Mouse (Mus musculus) liver, embryonic 16.5 days (tissue): ENCODE results near the gene Igsf11. TPM values are rescaled to one million over a fixed set of nuclear protein-coding genes. Genes with fewer than 3 reads are reported as not detected.
A peak's percentile ranks its signal among the peaks of the same experiment; 100 is the strongest.

Source experiments
- ATAC-seq: fragments of 200-750 bp; cut with Nextera tagmentation; 2 replicates; pipeline ENCODE4 v1.8.0; 2017; ENCODE audit warnings: low read depth, mild to moderate bottlenecking, moderate number of reproducible peaks, moderate library complexity
- H3K27ac ChIP-seq: fragments of 300-500 bp; sonication (generic); 2 replicates; pipeline ENCODE4 v1.5.1; 2014; ENCODE audit warnings: mild to moderate bottlenecking, low read length
- H3K27me3 ChIP-seq: fragments of 300-500 bp; sonication (generic); 2 replicates; pipeline ENCODE4 v1.6.1; 2014; ENCODE audit warnings: low read depth, low read length, mixed read lengths; ENCODE audit not compliant: control insufficient read depth, insufficient read depth
- H3K36me3 ChIP-seq: fragments of 300-500 bp; sonication (generic); 2 replicates; pipeline ENCODE4 v1.6.1; 2014; ENCODE audit warnings: mild to moderate bottlenecking; ENCODE audit not compliant: control insufficient read depth, insufficient read depth
- H3K4me1 ChIP-seq: fragments of 300-500 bp; sonication (generic); 2 replicates; pipeline ENCODE4 v1.6.1; 2014; ENCODE audit warnings: low read depth, low read length, mixed read lengths; ENCODE audit not compliant: control insufficient read depth
- H3K4me2 ChIP-seq: fragments of 300-500 bp; sonication (generic); 2 replicates; pipeline ENCODE4 v1.6.1; 2014; ENCODE audit warnings: low read depth, low read length, mixed read lengths
- H3K4me3 ChIP-seq: fragments of 300-500 bp; sonication (generic); 2 replicates; pipeline ENCODE4 v1.5.1; 2014; ENCODE audit warnings: low read depth, mild to moderate bottlenecking, low read length
- H3K9ac ChIP-seq: fragments of 300-500 bp; sonication (generic); 2 replicates; pipeline ENCODE4 v1.6.1; 2014; ENCODE audit warnings: low read depth, low read length
- H3K9me3 ChIP-seq: fragments of 300-500 bp; sonication (generic); replicated peaks from 2 replicates; pipeline ENCODE4 v1.6.1; 2016; ENCODE audit warnings: low read length; ENCODE audit not compliant: control insufficient read depth
- WGBS: fragments of 180-500 bp; shearing (Covaris S2); extraction: QIAGEN DNeasy Blood & Tissue Kit; methylation state at CpG from one replicate; pipeline ENCODE4 v1.1.7; 2014; ENCODE audit not compliant: insufficient replicate concordance; 5-methylcytosine and 5-hydroxymethylcytosine counted together
- polyA plus RNA-seq: library from polyadenylated mRNA; unstranded; fragments of >200 nt; fragmentation: Nextera tagmentation; extraction: Ambion mirVana; gene quantifications from 2 replicates; pipeline ENCODE4 v1.2.1, GENCODE M21; 2015

Gene Igsf11
- polyA plus RNA-seq, result 0.12 and 0.20 TPM in 2 replicates

DNA sequence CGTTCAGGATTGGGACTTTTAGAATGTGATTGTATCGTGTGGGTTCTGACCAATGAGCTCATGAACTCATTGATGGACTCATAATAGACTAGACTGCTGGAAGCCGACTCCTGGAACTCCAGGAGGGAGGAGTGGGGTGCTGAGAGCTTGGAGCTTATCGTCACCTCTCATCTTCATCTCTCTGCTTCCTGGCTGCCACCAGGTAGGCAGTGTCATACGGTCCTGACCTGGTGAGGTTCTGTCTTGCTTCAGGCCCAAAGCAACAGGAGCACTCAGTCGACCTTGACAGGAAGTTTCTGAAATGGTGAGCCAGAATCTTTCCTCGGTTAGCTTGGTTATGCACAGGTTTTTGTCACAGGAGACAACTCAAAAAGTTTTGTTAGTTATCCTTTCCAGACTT is at the start of gene Igsf11:
TSS of gene Igsf11 (plus strand) at position 301 of the 400 bp plus-strand sequence.
- no peak within 1 kb of the TSS for H3K4me3 ChIP-seq
- no peak within 1 kb of the TSS for H3K27ac ChIP-seq
- no peaks in the 10 kb centered on the region for H3K9me3 ChIP-seq
- no peak for ATAC-seq
- no peak within 1 kb of the TSS for H3K9ac ChIP-seq
- H3K36me3 ChIP-seq, result no peaks in the 10 kb centered on the region
- H3K4me2 ChIP-seq, result no peak within 1 kb of the TSS
- H3K4me1 ChIP-seq, result no peaks in the 10 kb centered on the region
- H3K27me3 ChIP-seq, result no peaks in the 10 kb centered on the region
- WGBS, result 67% methylated on average over 7 of the region's 7 CpGs

DNA sequence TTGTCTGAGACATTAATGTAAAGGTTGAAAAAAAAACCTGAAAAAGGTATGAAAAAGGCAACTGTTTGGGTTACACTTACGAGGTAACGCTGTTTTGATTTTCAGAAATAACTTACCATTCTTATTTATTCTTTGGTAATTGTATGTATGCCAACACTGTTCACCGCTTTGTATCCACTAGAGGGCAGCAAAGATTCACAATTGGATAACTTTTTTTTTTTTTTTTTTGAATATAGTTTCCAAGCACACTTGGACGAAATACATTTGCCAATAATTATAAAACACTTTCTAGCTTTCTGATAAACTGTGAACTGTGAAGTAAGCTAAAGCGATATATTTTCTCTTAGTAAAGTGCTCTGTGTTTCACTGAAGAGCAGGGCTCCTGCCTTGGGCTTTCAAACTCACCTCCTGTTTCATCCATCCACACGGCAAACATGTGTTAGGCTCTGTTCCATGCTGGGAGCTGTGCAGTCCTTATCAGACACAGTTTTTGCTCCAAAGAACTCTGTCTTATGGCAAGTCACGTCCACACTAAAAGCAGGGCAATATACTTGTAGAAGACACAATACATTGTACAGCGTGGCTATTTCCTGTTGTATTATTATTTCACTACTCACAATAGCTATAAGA is 34.2 kb upstream of the Igsf11 start:
- Histone ChIP-seq H3K36me3 (no peaks in the 10 kb centered on the region), H3K4me2 (no peak overlapping the region), H3K9ac (no peak overlapping the region), H3K4me3 (no peak overlapping the region), H3K27me3 (no peaks in the 10 kb centered on the region), H3K4me1 (no peaks in the 10 kb centered on the region), H3K27ac (no peak overlapping the region), H3K9me3 (no peaks in the 10 kb centered on the region)
- WGBS, result 25% methylated on average over 8 of the region's 8 CpGs
- no peak for ATAC-seq

DNA sequence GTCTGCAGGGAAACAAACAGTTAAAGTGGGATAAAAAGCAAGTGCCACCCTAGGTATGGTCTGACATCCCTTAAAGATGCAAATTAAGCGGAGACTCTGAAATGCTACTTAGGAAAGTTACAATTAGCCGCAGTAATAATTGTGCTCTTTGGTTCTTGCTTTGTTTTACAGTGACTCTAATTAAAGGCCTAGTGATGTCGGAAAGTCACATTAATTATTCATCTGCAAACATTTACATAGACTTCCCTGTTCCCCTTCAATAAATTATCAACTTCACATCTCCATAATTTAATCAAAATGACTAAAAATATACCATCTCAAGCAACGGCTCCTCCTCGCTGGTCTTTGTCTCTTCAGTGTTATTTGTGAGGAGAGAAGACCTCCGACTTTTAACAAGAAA is 31.9 kb upstream of the Igsf11 start:
- no peaks in the 10 kb centered on the region for H3K9me3 ChIP-seq
- no peaks in the 10 kb centered on the region for H3K4me1 ChIP-seq
- no peak overlapping the region for H3K27ac ChIP-seq
- H3K9ac ChIP-seq, result no peak overlapping the region
- no peak overlapping the region for H3K4me2 ChIP-seq
- no peak for ATAC-seq
- no peak overlapping the region for H3K4me3 ChIP-seq
- H3K27me3 ChIP-seq, result no peaks in the 10 kb centered on the region
- WGBS, result 64% methylated on average over 6 of the region's 6 CpGs
- no peaks in the 10 kb centered on the region for H3K36me3 ChIP-seq

DNA sequence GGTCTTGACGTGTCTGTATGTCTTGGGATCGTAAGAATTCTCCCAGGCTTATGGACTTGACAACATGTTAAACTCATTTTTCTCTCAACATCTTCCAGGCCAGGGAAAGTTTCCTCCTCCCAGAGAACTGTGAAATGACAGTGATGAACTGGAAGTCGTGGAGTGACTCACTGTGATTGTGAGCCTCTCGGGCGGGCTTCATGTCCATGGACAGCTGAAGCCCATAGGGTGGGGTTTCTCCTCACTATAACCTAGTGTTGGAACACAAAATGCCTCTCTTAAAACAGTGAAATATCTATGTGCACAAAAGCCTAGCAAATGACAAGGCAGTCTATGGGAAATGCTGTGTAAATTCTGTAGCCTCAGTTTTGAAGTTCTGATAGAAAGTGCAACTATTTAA is 28.1 kb upstream of the Igsf11 start:
- ATAC-seq, result no peak
- Histone ChIP-seq H3K9ac (no peak overlapping the region), H3K27me3 (no peaks in the 10 kb centered on the region), H3K4me3 (no peak overlapping the region), H3K36me3 (no peaks in the 10 kb centered on the region), H3K4me2 (no peak overlapping the region), H3K27ac (no peak overlapping the region), H3K4me1 (no peaks in the 10 kb centered on the region), H3K9me3 (no peaks in the 10 kb centered on the region)
- 61% methylated on average over 5 of the region's 5 CpGs for WGBS

DNA sequence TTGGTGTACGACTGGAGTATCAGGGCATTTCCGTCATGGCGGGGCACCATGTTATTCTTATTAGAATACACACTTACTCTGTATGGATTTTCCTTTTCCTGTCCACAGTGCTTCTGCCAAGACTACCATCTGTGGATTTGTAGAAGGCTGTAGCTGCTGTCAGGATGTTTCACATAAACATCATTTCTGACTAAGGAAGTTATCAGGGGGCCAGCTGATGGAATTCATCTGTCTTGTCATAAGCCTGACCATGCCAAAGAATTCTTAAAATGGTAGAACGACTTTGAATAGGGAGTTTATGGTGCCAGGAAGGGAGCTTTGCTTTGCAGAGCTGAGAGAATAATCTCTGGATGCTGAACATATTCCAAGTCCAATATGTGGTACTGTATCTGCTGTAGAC is 19.2 kb upstream of the Igsf11 start:
- H3K36me3 ChIP-seq, result no peaks in the 10 kb centered on the region
- no peak overlapping the region for H3K4me3 ChIP-seq
- no peaks in the 10 kb centered on the region for H3K27me3 ChIP-seq
- no peak overlapping the region for H3K4me2 ChIP-seq
- no peaks in the 10 kb centered on the region for H3K9me3 ChIP-seq
- no peak for ATAC-seq
- no peak overlapping the region for H3K27ac ChIP-seq
- 71% methylated on average over 4 of the region's 4 CpGs for WGBS
- H3K9ac ChIP-seq, result no peak overlapping the region
- H3K4me1 ChIP-seq, result no peaks in the 10 kb centered on the region

DNA sequence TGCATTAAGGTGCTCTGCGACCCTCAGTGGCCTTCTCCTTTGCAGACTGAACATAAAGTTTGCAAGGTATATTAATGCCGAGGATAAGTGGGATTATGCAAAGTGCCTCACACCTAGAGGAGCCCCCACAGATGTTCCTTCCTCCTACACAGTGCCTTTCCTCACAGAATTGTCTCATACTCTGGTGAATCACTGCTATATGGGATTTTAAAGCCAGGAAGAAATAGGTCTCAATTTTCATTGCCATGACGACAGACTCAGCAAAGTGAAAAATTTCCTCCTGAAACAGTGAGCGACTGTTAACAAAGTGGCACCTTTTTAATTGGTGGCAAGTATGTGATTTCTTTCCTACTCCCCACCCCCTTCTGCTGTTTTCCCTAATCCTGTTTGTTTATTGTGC is 18.0 kb upstream of the Igsf11 start:
- Histone ChIP-seq H3K4me1 (no peaks in the 10 kb centered on the region), H3K9ac (no peak overlapping the region), H3K27ac (no peak overlapping the region), H3K4me3 (no peak overlapping the region), H3K4me2 (no peak overlapping the region), H3K27me3 (no peaks in the 10 kb centered on the region), H3K36me3 (no peaks in the 10 kb centered on the region), H3K9me3 (no peaks in the 10 kb centered on the region)
- 25% methylated on average over 4 of the region's 4 CpGs for WGBS
- no peak for ATAC-seq

DNA sequence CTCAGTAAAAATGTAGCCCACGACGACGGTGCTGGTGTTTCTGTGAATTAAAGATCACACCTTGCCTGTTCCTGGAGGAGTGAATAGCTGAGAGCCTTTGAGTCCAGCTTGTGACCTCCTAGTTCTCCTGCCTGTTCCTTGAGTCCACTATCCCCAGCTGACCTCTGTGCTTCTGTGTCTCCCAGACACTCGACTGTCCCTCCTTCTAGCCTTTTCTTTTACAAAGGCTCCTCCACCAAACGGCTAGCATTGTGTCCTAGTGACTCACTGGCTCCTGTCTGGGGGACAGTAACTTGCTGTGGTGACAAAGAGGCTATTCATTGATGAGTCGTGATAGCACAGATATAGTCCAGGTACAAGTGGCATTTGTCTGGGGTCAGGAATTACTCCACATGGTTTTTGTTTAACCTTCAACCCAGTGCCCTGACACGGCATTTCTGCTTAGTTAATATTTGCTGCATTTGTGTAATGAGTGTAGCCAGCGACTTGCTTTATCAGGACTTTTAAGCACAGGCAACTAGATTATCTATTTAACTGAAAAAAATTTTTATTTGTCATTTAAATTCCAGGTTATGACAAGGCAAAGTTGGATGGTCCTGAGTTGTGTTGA is 6.5 kb downstream of the Igsf11 start:
- 32% methylated on average over 8 of the region's 8 CpGs for WGBS
- H3K9ac ChIP-seq, result no peak overlapping the region
- no peak for ATAC-seq

DNA sequence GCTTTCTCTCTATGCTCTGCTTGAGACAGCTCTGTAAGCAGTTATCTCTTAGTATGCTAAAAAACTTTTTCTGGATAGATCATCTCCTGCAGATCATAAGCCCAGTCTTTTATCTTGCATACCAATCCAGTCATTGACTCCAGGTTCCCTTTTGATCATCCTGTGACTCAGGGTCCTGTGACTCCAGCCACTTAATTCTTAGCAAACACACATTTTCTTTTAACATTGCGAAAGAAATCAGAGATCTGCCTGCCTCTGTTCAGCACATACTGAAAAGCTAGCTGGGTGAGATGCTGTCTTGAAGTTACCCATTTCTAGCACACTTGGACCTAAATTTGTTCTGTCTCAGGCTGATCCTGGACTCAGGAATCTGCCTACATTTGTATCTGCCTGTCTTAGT is 7.6 kb downstream of the Igsf11 start:
- H3K4me3 ChIP-seq, result no peak overlapping the region
- H3K9ac ChIP-seq, result no peak overlapping the region
- peaks cover 20% of the 10 kb centered on the region for H3K27me3 ChIP-seq
- H3K36me3 ChIP-seq, result no peaks in the 10 kb centered on the region
- no peaks in the 10 kb centered on the region for H3K9me3 ChIP-seq
- WGBS, result 53% methylated on average over 1 of the region's 1 CpGs
- H3K4me1 ChIP-seq, result no peaks in the 10 kb centered on the region
- H3K27ac ChIP-seq, result no peak overlapping the region
- no peak for ATAC-seq
- H3K4me2 ChIP-seq, result no peak overlapping the region

More for the DNA sequence above, 6.5 kb downstream of the Igsf11 start:
- Histone ChIP-seq H3K36me3 (no peaks in the 10 kb centered on the region), H3K27ac (no peak overlapping the region), H3K4me1 (no peaks in the 10 kb centered on the region), H3K4me2 (no peak overlapping the region), H3K9me3 (no peaks in the 10 kb centered on the region), H3K27me3 (peaks cover 15% of the 10 kb centered on the region), H3K4me3 (no peak overlapping the region)

DNA sequence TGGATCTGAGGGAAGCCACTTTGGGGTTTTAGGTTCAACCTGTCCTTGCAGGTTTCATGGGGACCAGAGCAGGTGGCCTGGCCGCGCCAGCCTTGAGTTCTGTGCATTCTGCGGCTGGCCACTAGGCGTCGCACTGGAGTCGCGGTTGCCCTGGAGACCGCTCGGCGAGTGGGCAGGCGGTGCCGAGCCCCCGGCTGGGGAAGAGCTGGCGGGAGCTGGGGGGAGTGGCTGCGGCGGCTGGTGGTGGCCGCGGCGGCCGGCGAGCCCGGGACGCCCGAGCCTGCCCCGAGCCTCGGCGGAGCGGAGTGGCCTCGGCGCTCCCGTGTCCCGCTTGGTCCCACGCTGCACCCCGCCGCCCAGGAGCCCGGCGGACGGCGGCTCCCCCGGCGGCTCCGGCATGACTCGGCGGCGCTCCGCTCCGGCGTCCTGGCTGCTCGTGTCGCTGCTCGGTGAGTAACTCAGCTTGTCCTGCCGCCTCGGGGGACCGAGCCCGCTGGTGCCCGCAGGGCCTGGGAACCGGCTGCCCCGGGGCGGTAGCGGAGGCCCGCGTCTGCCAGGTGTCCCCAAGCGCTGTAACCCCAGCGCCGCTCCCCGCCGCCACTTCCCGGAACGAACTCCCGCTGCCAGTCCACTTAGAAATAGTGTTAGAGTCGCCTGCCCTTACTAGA is 9.8 kb downstream of the Igsf11 start:
- H3K36me3 ChIP-seq, result no peaks in the 10 kb centered on the region
- peak overlapping the region; percentile 72 for H3K4me2 ChIP-seq
- under 1% methylated on average over 44 of the region's 71 CpGs for WGBS
- 0 out of 2 replicates have a peak overlapping the region, but pooled peaks have one; percentile 28 for H3K9ac ChIP-seq
- ATAC-seq, result peak; percentile 95
- no peaks in the 10 kb centered on the region for H3K9me3 ChIP-seq
- H3K27me3 ChIP-seq, result peaks cover 20% of the 10 kb centered on the region
- no peak overlapping the region for H3K27ac ChIP-seq
- no peaks in the 10 kb centered on the region for H3K4me1 ChIP-seq
- peak overlapping the region; percentile 58 for H3K4me3 ChIP-seq
